Comparison of ENCODE assay signal across 8 mouse cellular contexts in the genomic region with DNA sequence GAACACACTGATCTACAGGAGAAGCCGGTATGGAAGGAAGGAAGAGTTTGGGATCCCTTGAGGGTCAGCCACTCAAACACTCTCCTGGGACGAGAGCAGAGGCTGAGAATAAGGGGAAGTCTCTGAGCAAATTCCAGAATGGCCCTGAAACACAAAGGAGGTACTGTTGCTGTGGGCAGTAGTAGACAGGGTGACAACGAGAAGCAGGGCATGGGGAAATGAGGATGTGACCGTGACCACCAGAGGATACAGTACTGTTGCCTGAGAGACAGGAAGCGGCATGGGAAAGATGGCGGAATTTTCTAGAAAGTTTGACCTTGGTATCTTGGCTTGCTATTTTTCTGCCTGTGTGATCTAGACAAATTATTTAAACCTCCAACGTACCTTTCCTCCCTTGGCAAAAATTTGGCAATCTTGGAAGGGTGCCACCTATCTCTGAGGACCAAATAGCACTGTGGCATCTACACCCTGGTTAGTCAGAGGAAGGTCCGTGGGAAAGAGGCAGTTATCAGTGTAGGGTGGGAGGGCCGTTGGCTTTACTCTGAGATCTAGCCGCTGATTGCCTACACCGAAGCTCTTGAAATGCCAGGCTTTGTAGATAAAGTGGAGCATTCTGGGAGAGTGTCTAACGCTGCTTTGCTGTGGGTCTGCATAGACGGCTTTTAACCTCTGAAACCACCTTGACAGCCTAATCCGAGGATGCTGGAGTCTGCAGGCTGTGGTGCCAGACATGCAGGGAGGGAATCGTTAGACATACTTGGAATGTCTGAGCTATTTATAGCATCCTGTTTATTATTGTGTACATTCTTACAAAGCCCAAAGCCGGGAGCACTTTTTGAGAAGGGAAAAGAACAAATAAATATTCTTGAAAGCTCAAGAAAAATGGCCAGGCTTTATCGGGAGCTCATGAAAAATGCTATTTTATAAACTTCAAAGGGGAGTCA.
DNase-seq lines count a peak whose midpoint lies in the region; ATAC-seq and TF ChIP-seq lines count a peak whose summit lies in the region.

No protein-coding gene starts in this region.

- H3K4me3 ChIP-seq in forebrain, postnatal 0 days (ENCODE audit: low read depth, low read length) = no peak overlapping the region
- no peak overlapping the region for H3K4me3 ChIP-seq in forebrain, embryonic 10.5 days
- H3K4me3 ChIP-seq in left cerebral cortex, adult 2 months = no peak overlapping the region
- H3K4me3 ChIP-seq in intestine, embryonic 14.5 days (ENCODE audit: low read depth, low read length) = no peak overlapping the region

- no peaks in the 10 kb centered on the region for H3K4me1 ChIP-seq in forebrain, postnatal 0 days (ENCODE audit: insufficient read depth)
- H3K4me1 ChIP-seq in forebrain, embryonic 10.5 days = 0 out of 2 replicates have a peak, but pooled peaks cover 4% of the 10 kb centered on the region
- peaks cover 11% of the 10 kb centered on the region; the same call in 1 of the 2 replicates for H3K4me1 ChIP-seq in intestine, embryonic 14.5 days (replicated peaks; ENCODE audit: control insufficient read depth, insufficient read depth, low read length)

- H3K36me3 ChIP-seq in forebrain, postnatal 0 days (ENCODE audit: insufficient read depth) = peaks cover 85% of the 10 kb centered on the region
- H3K36me3 ChIP-seq in forebrain, embryonic 10.5 days (replicated peaks) = no peaks in the 10 kb centered on the region
- H3K36me3 ChIP-seq in intestine, embryonic 14.5 days (ENCODE audit: control insufficient read depth, insufficient read depth, low read length) = no peaks in the 10 kb centered on the region

- H3K9ac ChIP-seq in forebrain, postnatal 0 days = no peak overlapping the region
- H3K9ac ChIP-seq in intestine, embryonic 14.5 days (ENCODE audit: low read length) = no peak overlapping the region

- H3K27ac ChIP-seq in forebrain, postnatal 0 days (ENCODE audit: low read depth, low read length) = peak overlapping the region; percentile 45; the same call in 1 of the 2 replicates
- no peak overlapping the region for H3K27ac ChIP-seq in forebrain, embryonic 10.5 days
- peak overlapping the region; percentile 72 for H3K27ac ChIP-seq in left cerebral cortex, adult 2 months
- no peak overlapping the region for H3K27ac ChIP-seq in intestine, embryonic 14.5 days (ENCODE audit: low read depth)

- no peak for DNase-seq in forebrain, postnatal 0 days
- no peak for DNase-seq in forebrain, embryonic 10.5 days (ENCODE audit: extremely low spot score, low spot score)
- DNase-seq in left cerebral cortex, adult 2 months (ENCODE audit: extremely low spot score in 1 of 2, low spot score in 2 of 2) = no peak
- DNase-seq in left cerebral cortex, adult 18-20 months (ENCODE audit: low spot score in 2 of 2) = no peak
- DNase-seq in intestine, embryonic 14.5 days (ENCODE audit: low spot score) = no peak
- DNase-seq in right cerebral cortex, postnatal 36 days (ENCODE audit: low spot score in 2 of 2) = no peak
- no peak for DNase-seq in gastrocnemius, adult 8-10 months (ENCODE audit: low spot score in 2 of 2)

- no peaks in the 10 kb centered on the region for H3K27me3 ChIP-seq in forebrain, postnatal 0 days (ENCODE audit: insufficient read depth, low read length)
- no peaks in the 10 kb centered on the region for H3K27me3 ChIP-seq in forebrain, embryonic 10.5 days (ENCODE audit: poor library complexity, severe bottlenecking)
- no peaks in the 10 kb centered on the region for H3K27me3 ChIP-seq in intestine, embryonic 14.5 days (replicated peaks; ENCODE audit: control insufficient read depth, insufficient read depth, low read length)

- 62% methylated on average over 17 of the region's 17 CpGs for WGBS in forebrain, postnatal 0 days
- WGBS in forebrain, embryonic 10.5 days = 78% methylated on average over 17 of the region's 17 CpGs
- WGBS in intestine, embryonic 14.5 days = 37% methylated on average over 17 of the region's 17 CpGs

- intact Hi-C loops in left cerebral cortex, adult 2 months (cut with DNase I) = no loop called here

- no peak for TF ChIP-seq CTCF in forebrain, postnatal 0 days (IDR thresholded peaks at IDR 0.05; ENCODE audit: low read depth)
- no peak for TF ChIP-seq CTCF in left cerebral cortex, adult 2 months (IDR thresholded peaks at IDR 0.05)

- H3K9me3 ChIP-seq in forebrain, postnatal 0 days (ENCODE audit: low read length) = no peaks in the 10 kb centered on the region
- H3K9me3 ChIP-seq in forebrain, embryonic 10.5 days = no peaks in the 10 kb centered on the region
- H3K9me3 ChIP-seq in intestine, embryonic 14.5 days (ENCODE audit: control insufficient read depth, low read length) = no peaks in the 10 kb centered on the region

- ATAC-seq in forebrain, postnatal 0 days = no peak; the same call in 1 of the 2 replicates
- ATAC-seq in intestine, embryonic 14.5 days (replicated peaks; ENCODE audit: low FRiP score, low TSS enrichment, low read depth) = 0 out of 2 replicates have a peak, but pooled peaks have one; percentile 40
- peak; percentile 75 for ATAC-seq in megakaryocyte-erythroid progenitor cell, adult 5-6 weeks (replicated peaks; ENCODE audit: low FRiP score, low TSS enrichment, poor library complexity, severe bottlenecking)

- no peak overlapping the region for H3K4me2 ChIP-seq in forebrain, postnatal 0 days (ENCODE audit: low read depth)
- H3K4me2 ChIP-seq in intestine, embryonic 14.5 days (ENCODE audit: low read length) = 0 out of 2 replicates have a peak overlapping the region, but pooled peaks have one; percentile 24

Comparison
In these comparisons a context has a peak if more than half of its experiments do, and no peak if none do; other contexts are left out.
1. H3K27ac ChIP-seq: peak in forebrain, postnatal 0 days (single experiment) and left cerebral cortex, adult 2 months (single experiment); none in forebrain, embryonic 10.5 days (single experiment) and intestine, embryonic 14.5 days (single experiment).